Mouse (Mus musculus) liver, embryonic 14.5 days (tissue): ENCODE results near the gene Dlg1.

Experiments used
- CTCF ChIP-seq: IDR thresholded peaks from 2 replicates; pipeline ENCODE4 v1.5.1; 2016; ENCODE audit warnings: antibody characterized with exemption, low read depth, control low read depth
- EP300 ChIP-seq: IDR thresholded peaks from 2 replicates; pipeline ENCODE4 v1.6.1; 2016; ENCODE audit warnings: antibody characterized with exemption, low read depth

DNA sequence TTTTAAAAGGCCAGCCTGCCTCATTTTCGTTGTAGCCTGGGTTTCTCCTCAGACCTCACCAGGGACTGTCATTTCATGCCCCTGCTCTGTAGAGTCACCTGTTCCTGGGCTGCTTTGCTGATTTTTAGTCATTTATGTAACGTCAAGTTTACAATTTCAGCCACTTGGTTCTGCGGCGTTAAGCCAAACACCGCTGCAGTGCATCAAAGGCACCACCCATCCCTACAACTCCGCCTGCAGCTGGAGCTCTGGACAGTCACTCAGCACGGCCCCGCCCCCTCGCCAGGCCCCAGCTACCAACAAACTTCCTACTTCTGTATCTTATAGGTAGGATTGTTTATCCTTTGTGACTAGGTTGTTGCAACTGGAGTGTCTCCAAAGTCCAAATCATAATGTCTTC lies 243.7 kb downstream of the Dlg1 start:
- TF ChIP-seq CTCF, result no peak
- no peak for TF ChIP-seq EP300
